Mouse (Mus musculus) heart, embryonic 13.5 days (tissue): ENCODE data around the gene Tnfrsf9. TPM values are rescaled to one million over a fixed set of nuclear protein-coding genes. Genes with fewer than 3 reads are reported as not detected.
A peak's percentile ranks its signal among the peaks of the same experiment; 100 is the strongest.

Experiments used
- ATAC-seq: fragments of 200-750 bp; cut with Nextera tagmentation; 2 replicates; pipeline ENCODE4 v1.8.0; 2017; ENCODE audit warnings: moderate TSS enrichment; ENCODE audit not compliant: insufficient number of reproducible peaks, low FRiP score, low TSS enrichment; ENCODE audit errors: extremely low read depth
- H3K27ac ChIP-seq: fragments of 300-500 bp; sonication (generic); replicated peaks from 2 replicates; pipeline ENCODE4 v1.5.1; 2015; ENCODE audit warnings: moderate library complexity, mild to moderate bottlenecking, inconsistent platforms
- H3K27me3 ChIP-seq: fragments of 300-500 bp; sonication (generic); replicated peaks from 2 replicates; pipeline ENCODE4 v1.6.1; 2015; ENCODE audit warnings: mild to moderate bottlenecking, inconsistent platforms
- H3K36me3 ChIP-seq: fragments of 300-500 bp; sonication (generic); 2 replicates; pipeline ENCODE4 v1.6.1; 2015; ENCODE audit warnings: mild to moderate bottlenecking, inconsistent platforms
- H3K4me1 ChIP-seq: fragments of 300-500 bp; sonication (generic); 2 replicates; pipeline ENCODE4 v1.6.1; 2015; ENCODE audit warnings: inconsistent platforms
- H3K4me2 ChIP-seq: fragments of 300-500 bp; sonication (generic); 2 replicates; pipeline ENCODE4 v1.6.1; 2015; ENCODE audit warnings: inconsistent platforms, mild to moderate bottlenecking, moderate library complexity
- H3K4me3 ChIP-seq: fragments of 300-500 bp; sonication (generic); 2 replicates; pipeline ENCODE4 v1.5.1; 2015; ENCODE audit warnings: moderate library complexity, mild to moderate bottlenecking, inconsistent platforms
- H3K9ac ChIP-seq: fragments of 300-500 bp; sonication (generic); 2 replicates; pipeline ENCODE4 v1.6.1; 2015; ENCODE audit warnings: inconsistent platforms, mild to moderate bottlenecking, moderate library complexity
- H3K9me3 ChIP-seq: fragments of 300-500 bp; sonication (generic); 2 replicates; pipeline ENCODE4 v1.6.1; 2016; ENCODE audit warnings: inconsistent platforms
- WGBS: fragments of 180-500 bp; shearing (Covaris S2); methylation state at CpG from one replicate; pipeline ENCODE4 v1.1.7; 2015; ENCODE audit warnings: mixed read lengths; 5-methylcytosine and 5-hydroxymethylcytosine counted together
- polyA plus RNA-seq: library from polyadenylated mRNA; unstranded; fragments of >200 nt; fragmentation: Nextera tagmentation; extraction: Ambion mirVana; gene quantifications from 2 replicates; pipeline ENCODE4 v1.2.1, GENCODE M21; 2015

Tnfrsf9 gene
- polyA plus RNA-seq, 1 experiment from 2014 or later = 0.82 TPM

DNA sequence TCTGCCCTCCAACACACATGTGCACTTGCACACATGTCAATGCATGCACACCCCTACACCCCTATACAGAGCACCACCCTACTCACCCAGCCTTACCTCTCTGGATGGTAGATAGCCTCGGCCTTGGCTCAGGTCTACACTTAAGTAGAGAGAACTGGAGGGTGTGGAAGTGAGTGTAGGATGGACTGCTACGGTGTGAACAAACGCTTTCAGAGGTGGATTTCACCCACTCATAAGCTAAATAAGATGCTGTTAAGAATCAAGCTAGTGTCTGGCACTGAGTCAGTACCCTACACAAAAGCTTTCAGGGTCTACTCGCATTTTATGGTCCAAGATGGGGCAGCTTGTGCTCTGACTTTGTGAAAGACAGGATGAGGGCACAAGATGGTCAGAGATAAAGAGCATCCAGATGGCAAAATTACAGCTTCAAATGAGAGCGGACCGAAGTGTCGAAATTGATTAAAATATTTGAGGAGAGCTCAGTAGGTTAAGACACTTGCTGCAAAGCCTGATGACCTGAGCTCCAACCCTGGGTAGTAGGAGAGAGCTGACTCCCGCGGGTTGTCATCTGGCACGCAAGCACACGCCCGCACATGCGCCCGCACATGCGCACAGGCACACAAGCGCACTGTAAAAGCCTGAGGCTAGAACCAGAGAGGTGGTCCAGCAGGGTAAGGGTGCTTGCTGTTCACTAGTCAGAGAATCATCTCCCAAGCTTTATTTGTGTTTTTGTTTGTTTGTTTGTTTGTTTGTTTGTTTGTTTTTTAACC is 23.1 kb downstream of the Tnfrsf9 start:
- H3K27ac ChIP-seq = no peak overlapping the region
- WGBS = 70% methylated on average over 16 of the region's 16 CpGs
- H3K27me3 ChIP-seq = peaks cover 16% of the 10 kb centered on the region; the same call in 1 of the 2 replicates
- H3K9ac ChIP-seq = peak overlapping the region; percentile 12; the same call in 1 of the 2 replicates
- H3K9me3 ChIP-seq = no peaks in the 10 kb centered on the region
- ATAC-seq = no peak
- H3K4me2 ChIP-seq = peak overlapping the region; percentile 60
- no peaks in the 10 kb centered on the region for H3K36me3 ChIP-seq
- H3K4me1 ChIP-seq = peaks cover 9% of the 10 kb centered on the region
- peak overlapping the region; percentile 26 for H3K4me3 ChIP-seq

DNA sequence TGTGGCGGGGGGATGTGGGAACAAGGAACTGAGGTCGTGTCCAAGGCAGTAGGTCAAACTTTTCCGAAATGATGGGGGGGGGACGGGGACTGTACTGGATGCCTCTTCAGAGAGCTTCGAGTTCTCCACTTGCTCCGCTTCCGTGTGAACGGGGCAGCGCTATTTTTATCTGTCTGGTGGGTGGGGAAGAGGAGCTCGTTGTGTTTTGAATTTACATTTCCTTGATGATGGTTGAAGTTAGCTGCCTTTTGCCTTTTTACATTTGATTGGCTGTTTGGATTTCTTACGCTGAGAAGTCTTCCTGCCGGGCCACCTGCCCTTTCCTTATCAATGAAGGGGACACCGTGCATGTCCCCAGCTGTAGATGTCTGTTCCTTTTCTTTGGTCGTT is 23.7 kb downstream of the Tnfrsf9 start:
- no peaks in the 10 kb centered on the region for H3K36me3 ChIP-seq
- H3K4me1 ChIP-seq = peaks cover 9% of the 10 kb centered on the region
- peak overlapping the region; percentile 60 for H3K4me2 ChIP-seq
- peak overlapping the region; percentile 12; the same call in 1 of the 2 replicates for H3K9ac ChIP-seq
- no peaks in the 10 kb centered on the region for H3K9me3 ChIP-seq
- ATAC-seq = no peak
- H3K27ac ChIP-seq = no peak overlapping the region
- peak overlapping the region; percentile 26 for H3K4me3 ChIP-seq
- WGBS = 18% methylated on average over 14 of the region's 14 CpGs
- peaks cover 15% of the 10 kb centered on the region; the same call in 1 of the 2 replicates for H3K27me3 ChIP-seq

DNA sequence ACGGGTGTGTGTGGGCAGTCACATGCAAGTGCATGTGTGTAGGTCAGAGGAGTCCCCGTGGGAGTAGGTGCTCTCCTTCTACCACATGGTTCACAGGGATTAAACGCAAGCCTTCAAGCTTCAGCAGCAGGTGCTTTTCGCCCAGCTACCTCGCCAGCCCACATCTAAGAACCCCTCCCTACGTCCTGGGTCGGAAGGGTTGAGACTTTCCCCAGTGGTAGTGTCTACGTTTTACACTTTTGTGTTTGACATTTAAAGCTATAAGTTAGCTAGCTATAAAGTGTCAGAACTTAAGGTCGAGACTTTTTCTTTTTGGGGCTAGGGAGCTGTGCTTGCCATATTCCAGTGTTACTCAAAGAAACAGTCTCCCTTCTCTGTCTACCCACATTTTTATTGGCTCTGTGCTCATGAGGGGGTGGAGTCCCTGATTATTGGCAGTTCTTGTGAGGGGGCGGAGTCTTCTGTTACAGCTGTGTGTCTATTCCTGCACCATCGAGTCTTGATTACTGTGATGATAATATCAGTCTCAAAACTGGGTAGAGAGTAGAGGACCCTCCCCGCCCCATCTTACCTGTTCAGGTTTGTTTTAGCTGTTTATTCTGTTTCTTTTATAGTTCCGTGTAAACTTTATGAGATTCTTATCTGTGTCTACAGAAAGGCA is 25.8 kb downstream of the Tnfrsf9 start:
- no peak overlapping the region for H3K27ac ChIP-seq
- peaks cover 9% of the 10 kb centered on the region for H3K4me1 ChIP-seq
- H3K27me3 ChIP-seq = no peaks in the 10 kb centered on the region
- WGBS = 63% methylated on average over 13 of the region's 13 CpGs
- H3K4me3 ChIP-seq = no peak overlapping the region
- H3K9ac ChIP-seq = no peak overlapping the region
- no peak for ATAC-seq
- no peaks in the 10 kb centered on the region for H3K9me3 ChIP-seq
- no peaks in the 10 kb centered on the region for H3K36me3 ChIP-seq
- no peak overlapping the region for H3K4me2 ChIP-seq

DNA sequence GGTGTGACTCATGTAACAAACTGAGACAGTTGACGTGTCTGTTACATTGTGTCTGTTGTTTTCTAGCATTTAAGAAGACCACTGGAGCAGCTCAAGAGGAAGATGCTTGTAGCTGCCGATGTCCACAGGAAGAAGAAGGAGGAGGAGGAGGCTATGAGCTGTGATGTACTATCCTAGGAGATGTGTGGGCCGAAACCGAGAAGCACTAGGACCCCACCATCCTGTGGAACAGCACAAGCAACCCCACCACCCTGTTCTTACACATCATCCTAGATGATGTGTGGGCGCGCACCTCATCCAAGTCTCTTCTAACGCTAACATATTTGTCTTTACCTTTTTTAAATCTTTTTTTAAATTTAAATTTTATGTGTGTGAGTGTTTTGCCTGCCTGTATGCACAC is 30.3 kb downstream of the Tnfrsf9 start:
- Histone ChIP-seq H3K9me3 (no peaks in the 10 kb centered on the region), H3K36me3 (no peaks in the 10 kb centered on the region), H3K4me3 (no peak overlapping the region), H3K4me1 (no peaks in the 10 kb centered on the region), H3K4me2 (no peak overlapping the region), H3K27me3 (no peaks in the 10 kb centered on the region; the same call in 1 of the 2 replicates), H3K9ac (no peak overlapping the region), H3K27ac (no peak overlapping the region)
- ATAC-seq = no peak
- 80% methylated on average over 7 of the region's 7 CpGs for WGBS

DNA sequence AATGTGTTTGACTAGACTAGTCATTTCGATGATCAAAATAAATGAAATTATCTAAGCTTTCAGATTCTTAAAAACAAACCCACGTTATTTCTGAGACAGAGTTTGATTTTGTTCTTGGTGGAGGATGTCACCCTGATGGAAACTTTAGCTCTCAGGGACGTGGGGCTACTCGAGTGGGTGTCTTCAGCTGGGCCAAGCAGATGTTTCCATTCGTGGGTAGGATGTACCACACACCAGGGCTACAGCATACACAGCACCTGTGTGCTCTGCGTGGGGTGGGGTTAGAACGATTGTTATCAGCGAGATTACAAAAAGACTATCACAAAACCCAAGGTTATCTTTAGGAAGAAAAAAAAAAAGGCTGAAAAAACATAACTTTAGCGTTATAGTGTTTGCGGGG is 36.6 kb downstream of the Tnfrsf9 start:
- Histone ChIP-seq H3K4me3 (no peak overlapping the region), H3K36me3 (no peaks in the 10 kb centered on the region), H3K9me3 (no peaks in the 10 kb centered on the region), H3K4me2 (no peak overlapping the region), H3K4me1 (no peaks in the 10 kb centered on the region), H3K27ac (no peak overlapping the region), H3K9ac (no peak overlapping the region), H3K27me3 (no peaks in the 10 kb centered on the region; the same call in 1 of the 2 replicates)
- 67% methylated on average over 10 of the region's 10 CpGs for WGBS
- ATAC-seq = no peak

DNA sequence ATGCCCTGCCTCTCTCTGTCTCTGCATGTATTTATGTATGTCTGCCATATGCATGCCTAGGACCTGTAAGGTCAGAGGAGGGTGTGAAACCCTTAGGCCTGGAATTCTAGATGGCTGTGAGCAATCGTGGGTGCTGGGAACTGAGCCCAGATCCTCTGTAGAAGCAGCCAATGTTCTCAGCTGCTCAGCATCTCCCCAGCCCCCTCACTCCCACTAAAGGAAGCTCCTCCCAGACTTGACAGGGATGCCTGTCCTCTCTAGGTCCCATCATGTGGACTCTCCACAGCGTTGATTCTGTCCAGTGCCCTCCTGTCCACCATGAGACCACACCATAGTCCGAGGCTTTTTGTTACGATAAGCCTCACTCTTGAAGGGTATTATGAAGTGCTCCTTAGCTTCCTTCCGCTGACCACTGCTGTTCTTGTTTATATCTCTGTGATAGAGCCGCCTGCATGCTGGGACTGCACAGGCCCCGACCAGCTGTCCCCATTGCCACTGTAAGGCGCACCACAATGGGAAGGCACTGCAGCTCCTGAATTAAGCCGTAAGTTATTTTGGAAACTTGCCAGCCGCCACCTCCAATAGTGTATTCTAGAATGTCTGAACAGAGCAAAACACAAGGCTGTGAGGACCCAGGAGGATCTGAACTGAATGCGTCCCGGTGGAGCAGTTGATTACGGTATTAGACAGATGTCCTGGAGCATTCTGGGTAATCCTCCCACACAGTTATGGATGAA is 42.2 kb downstream of the Tnfrsf9 start:
- no peak for ATAC-seq
- 59% methylated on average over 13 of the region's 13 CpGs for WGBS
- H3K27ac ChIP-seq = no peak overlapping the region
- no peak overlapping the region for H3K4me3 ChIP-seq
- H3K36me3 ChIP-seq = no peaks in the 10 kb centered on the region
- H3K9me3 ChIP-seq = no peaks in the 10 kb centered on the region
- H3K9ac ChIP-seq = no peak overlapping the region
- no peaks in the 10 kb centered on the region; the same call in 1 of the 2 replicates for H3K27me3 ChIP-seq
- no peak overlapping the region for H3K4me2 ChIP-seq
- peaks cover 8% of the 10 kb centered on the region; the same call in 1 of the 2 replicates for H3K4me1 ChIP-seq

DNA sequence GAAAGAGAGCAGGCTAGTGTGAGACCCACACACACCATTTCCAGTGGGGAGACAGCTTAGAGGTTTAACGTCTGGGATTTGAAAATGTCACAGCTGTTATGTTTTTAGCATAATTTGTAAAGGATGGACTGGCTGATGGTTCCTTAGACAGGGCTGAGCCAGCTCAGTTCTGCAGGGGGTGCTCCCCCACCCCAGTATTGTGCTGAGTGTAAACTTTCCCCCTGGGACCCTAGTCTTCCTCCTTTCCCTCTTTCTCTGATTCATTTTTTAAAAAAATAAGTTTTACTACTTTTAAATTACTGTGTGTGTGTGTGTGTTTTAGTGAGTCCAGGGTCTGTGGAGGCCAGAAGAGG is 42.7 kb downstream of the Tnfrsf9 start:
- Histone ChIP-seq H3K9ac (no peak overlapping the region), H3K9me3 (no peaks in the 10 kb centered on the region), H3K36me3 (no peaks in the 10 kb centered on the region), H3K27me3 (no peaks in the 10 kb centered on the region; the same call in 1 of the 2 replicates), H3K4me2 (no peak overlapping the region), H3K27ac (no peak overlapping the region), H3K4me3 (no peak overlapping the region), H3K4me1 (peaks cover 8% of the 10 kb centered on the region; the same call in 1 of the 2 replicates)
- no peak for ATAC-seq
- WGBS = 52% methylated on average over 1 of the region's 1 CpGs

DNA sequence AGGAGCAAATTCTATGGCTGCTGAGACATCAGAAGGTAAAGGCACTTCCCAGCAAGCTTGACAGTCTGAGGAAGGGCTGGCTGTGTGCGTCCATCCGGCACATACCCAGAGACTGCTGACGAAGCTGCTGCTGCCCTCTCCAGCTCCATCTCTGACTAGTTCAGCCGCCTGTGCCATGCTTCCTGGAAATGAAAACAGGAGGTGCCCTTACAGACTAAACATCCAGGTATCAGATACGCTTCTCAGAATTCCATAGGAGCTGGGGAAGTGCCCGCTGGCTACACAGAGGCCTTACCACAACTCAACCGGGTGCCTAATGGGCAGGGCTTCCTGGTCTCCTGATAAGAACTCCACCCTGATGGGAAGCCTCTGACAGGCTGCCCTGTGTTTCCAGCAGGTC is 44.2 kb downstream of the Tnfrsf9 start:
- H3K27me3 ChIP-seq = no peaks in the 10 kb centered on the region
- WGBS = 58% methylated on average over 7 of the region's 7 CpGs
- peaks cover 8% of the 10 kb centered on the region; the same call in 1 of the 2 replicates for H3K4me1 ChIP-seq

DNA sequence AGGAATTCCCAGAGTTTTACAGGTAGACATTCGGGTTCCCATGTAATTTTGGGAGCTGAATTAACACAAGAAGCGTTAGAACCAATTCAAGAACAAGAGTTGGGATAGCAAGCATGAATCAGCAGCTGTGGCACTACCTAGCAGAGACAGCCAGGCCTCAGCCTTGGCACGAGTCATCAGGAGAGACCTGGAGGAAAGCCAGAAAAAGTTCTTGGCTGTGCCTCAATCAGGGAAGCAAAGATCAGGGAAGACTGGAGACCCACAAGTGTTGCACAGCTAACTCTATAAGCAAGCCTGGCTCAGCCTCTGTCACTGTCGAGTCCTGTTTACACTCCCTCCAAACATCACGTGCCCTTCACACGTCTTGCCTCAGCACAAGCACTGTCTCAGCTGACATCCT is 47.9 kb downstream of the Tnfrsf9 start:
- H3K4me1 ChIP-seq = peaks cover 14% of the 10 kb centered on the region
- 46% methylated on average over 6 of the region's 6 CpGs for WGBS
- no peaks in the 10 kb centered on the region for H3K9me3 ChIP-seq
- no peak overlapping the region for H3K9ac ChIP-seq
- H3K4me2 ChIP-seq = no peak overlapping the region
- H3K27ac ChIP-seq = no peak overlapping the region
- H3K36me3 ChIP-seq = no peaks in the 10 kb centered on the region
- no peak for ATAC-seq
- H3K27me3 ChIP-seq = no peaks in the 10 kb centered on the region
- H3K4me3 ChIP-seq = no peak overlapping the region

More for the DNA sequence above, 44.2 kb downstream of the Tnfrsf9 start:
- Histone ChIP-seq H3K4me3 (no peak overlapping the region), H3K27ac (no peak overlapping the region), H3K9ac (no peak overlapping the region), H3K36me3 (no peaks in the 10 kb centered on the region), H3K4me2 (no peak overlapping the region), H3K9me3 (no peaks in the 10 kb centered on the region)
- no peak for ATAC-seq

DNA sequence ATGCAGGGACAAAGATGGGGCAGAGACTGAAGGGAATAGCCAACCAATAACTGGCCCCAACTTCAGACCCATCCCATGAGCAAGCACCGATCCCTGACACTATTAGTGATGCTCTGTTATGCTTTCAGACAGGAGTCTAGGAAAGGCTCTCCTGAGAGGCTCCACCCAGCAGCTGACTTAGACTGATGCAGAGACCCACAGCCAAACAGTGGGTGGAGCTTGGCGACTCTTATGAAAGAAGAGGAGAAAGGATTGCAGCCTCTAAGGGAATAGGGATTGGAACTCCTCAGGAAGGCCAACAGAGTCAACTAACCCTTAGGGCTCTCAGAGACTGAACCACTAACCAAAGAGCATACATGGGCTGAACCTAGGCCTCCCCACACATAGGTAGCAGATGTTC is 49.3 kb downstream of the Tnfrsf9 start:
- no peak overlapping the region for H3K4me3 ChIP-seq
- H3K4me1 ChIP-seq = peaks cover 11% of the 10 kb centered on the region
- no peak for ATAC-seq
- H3K9me3 ChIP-seq = no peaks in the 10 kb centered on the region
- no peaks in the 10 kb centered on the region for H3K36me3 ChIP-seq
- H3K9ac ChIP-seq = no peak overlapping the region
- 59% methylated on average over 2 of the region's 2 CpGs for WGBS
- H3K27ac ChIP-seq = no peak overlapping the region
- no peak overlapping the region for H3K4me2 ChIP-seq
- no peaks in the 10 kb centered on the region for H3K27me3 ChIP-seq
